Mouse (Mus musculus) lung, adult 2 months (tissue): ENCODE measurements at regions not wholly inside any gene's neighbourhood (a gene's known extent, or its start where the extent isn't known, plus 50 kb on each side); places are given as distances from the start of the nearest gene placed in this dataset.

Experiments
- CTCF ChIP-seq: fragments of 200-500 bp; IDR thresholded peaks from 2 replicates; pipeline ENCODE4 v1.5.1; 2011; ENCODE audit warnings: mild to moderate bottlenecking, low read length, control low read depth; ENCODE audit not compliant: insufficient read depth
- POLR2A ChIP-seq: fragments of 200-500 bp; IDR thresholded peaks from 2 replicates; pipeline ENCODE4 v1.6.1; 2011; ENCODE audit warnings: low read depth, mild to moderate bottlenecking, control low read depth, low read length, borderline replicate concordance; ENCODE audit errors: extremely low read depth

- TF ChIP-seq CTCF (no peak), POLR2A (no peak)
These were observed 302.5 kb upstream of the Rnf219 start for GRCm38 (mm10) chr14:104824926-104825325.
